Mouse (Mus musculus) layer of hippocampus, adult 8-10 months (tissue): ENCODE data around the gene Kcnh8. TPM values are rescaled to one million over a fixed set of nuclear protein-coding genes. Genes with fewer than 3 reads are reported as not detected.
A peak's percentile ranks its signal among the peaks of the same experiment; 100 is the strongest.

Experiments used
- DNase-seq, 2 experiments: peaks; one replicate each; pipeline ENCODE4 v3.0.0; 2022; ENCODE audit warnings: low spot score in 2 of 2
- total RNA-seq, 4 experiments: library from RNA; stranded (reverse); gene quantifications; 2 replicates each; pipeline ENCODE4 v1.2.4; 2022

Kcnh8 gene
- total RNA-seq, 4 experiments from 2014 or later = 0.67 to 0.83 (median 0.81) TPM

DNA sequence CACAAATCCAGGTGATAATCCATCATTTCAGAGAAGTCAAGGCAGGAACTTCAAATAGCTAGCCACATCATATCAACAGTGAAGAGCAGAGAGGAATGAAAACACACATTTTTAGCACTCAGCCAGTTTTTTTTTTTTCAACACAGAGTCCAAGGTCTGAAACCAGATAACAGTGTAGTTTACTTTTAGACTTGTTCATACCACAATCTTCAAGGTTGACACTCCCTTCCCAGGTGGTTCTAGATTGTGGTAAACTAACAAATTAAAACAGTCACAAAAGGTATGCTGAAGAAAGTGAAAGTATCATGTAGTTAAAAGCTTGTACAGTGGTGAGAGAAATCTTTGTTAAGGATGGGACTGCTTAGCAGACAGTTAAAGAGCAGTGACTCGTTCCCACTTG lies 216.5 kb downstream of the Kcnh8 start:
- no peak for DNase-seq

GRCm38 (mm10) chr17:52829678-52830077 lies 227.2 kb downstream of the Kcnh8 start:
- no peak for DNase-seq

DNA sequence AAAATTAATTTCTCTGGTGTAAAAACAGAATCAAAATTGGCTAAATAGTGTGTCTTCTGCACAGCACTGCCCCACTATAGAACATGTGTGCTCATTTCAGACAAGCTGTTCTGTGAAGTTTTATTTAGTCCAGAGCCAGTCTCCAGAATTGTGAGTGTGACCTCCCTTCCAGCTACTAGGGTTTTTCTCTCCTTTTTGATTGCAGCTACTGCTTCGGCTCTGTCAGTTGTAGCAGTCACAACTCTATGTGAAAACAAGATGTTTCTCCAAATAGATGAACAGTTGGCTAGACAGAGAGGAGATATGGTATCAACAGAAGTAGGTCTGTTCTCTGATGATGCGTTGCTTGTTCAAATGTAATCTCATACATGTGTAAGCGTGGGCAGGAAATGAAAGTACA lies 270.7 kb downstream of the Kcnh8 start:
- no peak for DNase-seq

GRCm38 (mm10) chr17:52878964-52879363 lies 276.5 kb downstream of the Kcnh8 start:
- no peak for DNase-seq

GRCm38 (mm10) chr17:52880051-52880450 lies 277.5 kb downstream of the Kcnh8 start:
- DNase-seq = peak; percentile 5 to 6

DNA sequence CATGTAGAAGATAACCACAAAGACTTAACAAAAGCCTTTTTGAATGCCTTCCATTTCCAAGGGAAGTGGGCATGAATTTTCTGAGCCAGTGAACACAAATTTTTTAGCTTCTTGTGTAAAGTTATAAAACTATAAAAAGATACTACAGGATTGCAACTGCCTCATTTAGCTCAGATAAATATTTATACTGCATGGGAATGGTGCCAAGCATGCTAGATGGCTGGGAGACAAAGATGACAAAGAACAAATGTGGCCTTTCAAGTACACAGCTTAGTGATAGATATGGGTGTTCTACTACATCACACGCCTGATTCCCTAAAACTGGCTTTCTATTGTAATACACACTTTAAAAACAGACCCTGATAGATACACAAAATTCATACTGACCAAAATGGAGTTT lies 282.7 kb downstream of the Kcnh8 start:
- DNase-seq = no peak

- DNase-seq = peak; percentile 49 to 52
Measured at GRCm38 (mm10) chr17:52920519-52921106, 318.1 kb downstream of the Kcnh8 start.

DNA sequence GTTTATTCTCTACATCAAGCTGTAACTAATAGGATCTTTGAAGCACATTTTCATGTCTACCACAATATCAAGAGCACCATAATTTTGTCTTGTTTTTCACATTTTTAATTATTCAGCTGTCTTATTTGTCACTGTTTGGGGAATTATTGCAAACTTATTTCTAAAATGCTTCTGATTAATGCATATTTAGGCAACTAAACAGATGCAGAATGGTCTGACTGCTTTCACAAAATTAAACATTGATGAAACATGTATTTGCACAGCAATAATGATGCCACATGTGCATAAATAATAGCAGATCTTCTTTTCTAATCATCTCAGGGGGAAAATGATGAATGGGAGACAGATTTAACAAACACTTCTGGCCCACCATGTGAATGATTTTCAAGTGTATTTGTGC lies 341.5 kb downstream of the Kcnh8 start:
- no peak for DNase-seq

GRCm38 (mm10) chr17:52972735-52973134 lies 370.2 kb downstream of the Kcnh8 start:
- DNase-seq = no peak

- no peak for DNase-seq
Measured at GRCm38 (mm10) chr17:52980958-52981357, 378.4 kb downstream of the Kcnh8 start.
